Mouse (Mus musculus) CH12.LX (cell line): ENCODE data around the gene Gm16181. TPM values are rescaled to one million over a fixed set of nuclear protein-coding genes. Genes with fewer than 3 reads are reported as not detected.

Experiments
- DNase-seq: peaks from one replicate; pipeline ENCODE4 v3.0.0-alpha.2; 2013; ENCODE audit errors: extremely low read depth
- H3K27ac ChIP-seq: 2 replicates; pipeline ENCODE4 v1.5.1; 2012; ENCODE audit warnings: low read depth, mild to moderate bottlenecking, control low read depth, moderate library complexity; ENCODE audit not compliant: insufficient read depth
- H3K27me3 ChIP-seq: replicated peaks from 2 replicates; pipeline ENCODE3; 2012; ENCODE audit warnings: inconsistent platforms
- H3K36me3 ChIP-seq, 2 experiments: replicated peaks in 1 of 2; 2 replicates each; pipeline versions ENCODE3 to v1.6.1; 2012; ENCODE audit warnings: inconsistent platforms in 1 of 2, low read length in 1 of 2, mild to moderate bottlenecking in 1 of 2, mixed read lengths in 1 of 2, moderate library complexity in 1 of 2; ENCODE audit not compliant: control insufficient read depth in 1 of 2, insufficient read depth in 1 of 2
- H3K4me1 ChIP-seq, 2 experiments: 2 replicates each; pipeline ENCODE4 v1.6.1; 2012; ENCODE audit warnings: inconsistent platforms in 1 of 2, moderate library complexity in 1 of 2; ENCODE audit not compliant: insufficient read depth in 2 of 2, control insufficient read depth in 1 of 2
- H3K4me2 ChIP-seq: 2 replicates; pipeline ENCODE4 v1.6.1; 2012; ENCODE audit warnings: low read depth, mild to moderate bottlenecking, control low read depth; ENCODE audit not compliant: poor library complexity, insufficient read depth, severe bottlenecking
- H3K4me3 ChIP-seq, 3 experiments: fragments of 150-350 bp in 1 of 3; sonication (generic) in 1 of 3; replicated peaks in 1 of 3; 2 replicates each; pipeline versions ENCODE3 to v1.5.1; 2011 to 2012; ENCODE audit warnings: low read depth in 2 of 3, low read length in 2 of 3, mild to moderate bottlenecking in 2 of 3, moderate library complexity in 2 of 3, control low read depth in 1 of 3, improper control_type of control experiment in 1 of 3, inconsistent platforms in 1 of 3, mixed read lengths in 1 of 3; ENCODE audit not compliant: poor library complexity in 1 of 3
- H3K79me2 ChIP-seq: replicated peaks from 2 replicates; pipeline ENCODE4 v1.6.1; 2012; ENCODE audit warnings: mild to moderate bottlenecking, moderate library complexity; ENCODE audit not compliant: control insufficient read depth, poor library complexity, insufficient read depth, severe bottlenecking; ENCODE audit errors: extremely low read depth
- H3K9ac ChIP-seq: 2 replicates; pipeline ENCODE4 v1.6.1; 2012; ENCODE audit warnings: low read depth, mild to moderate bottlenecking, control low read depth, moderate library complexity; ENCODE audit not compliant: insufficient read depth
- H3K9me3 ChIP-seq: replicated peaks from 2 replicates; pipeline ENCODE3; 2012; ENCODE audit warnings: low read length, inconsistent platforms, mixed read lengths
- BHLHE40 ChIP-seq: IDR thresholded peaks from 2 replicates; pipeline ENCODE4 v1.6.1; 2011; ENCODE audit warnings: mild to moderate bottlenecking, low read depth, low read length, improper control_type of control experiment
- CHD1 ChIP-seq: IDR thresholded peaks from 2 replicates; pipeline ENCODE4 v1.6.1; 2012; ENCODE audit warnings: low read depth, low read length, improper control_type of control experiment, inconsistent platforms
- E2F4 ChIP-seq: IDR thresholded peaks from 2 replicates; pipeline ENCODE4 v1.6.1; 2011; ENCODE audit warnings: low read depth, low read length, improper control_type of control experiment; ENCODE audit not compliant: insufficient replicate concordance
- ELF1 ChIP-seq: IDR thresholded peaks from 2 replicates; pipeline ENCODE4 v1.6.1; 2014; ENCODE audit warnings: low read depth, mild to moderate bottlenecking, inconsistent platforms, low read length, improper control_type of control experiment
- EP300 ChIP-seq: IDR thresholded peaks from 2 replicates; pipeline ENCODE4 v1.6.1; 2011; ENCODE audit warnings: low read length, improper control_type of control experiment
- ETS1 ChIP-seq: conservative IDR thresholded peaks from 2 replicates; pipeline ENCODE4 v1.6.1; 2012; ENCODE audit warnings: low read depth, mild to moderate bottlenecking, inconsistent platforms, low read length, improper control_type of control experiment, moderate library complexity
- HCFC1 ChIP-seq: IDR thresholded peaks from 2 replicates; pipeline ENCODE4 v1.6.1; 2012; ENCODE audit warnings: low read depth, mild to moderate bottlenecking, inconsistent platforms, low read length, improper control_type of control experiment
- IRF4 ChIP-seq: IDR thresholded peaks from 2 replicates; pipeline ENCODE4 v1.6.1; 2014; ENCODE audit warnings: low read depth, mild to moderate bottlenecking, inconsistent platforms, low read length, improper control_type of control experiment
- JUN ChIP-seq: IDR thresholded peaks from 2 replicates; pipeline ENCODE4 v1.6.1; 2011; ENCODE audit warnings: low read depth, mild to moderate bottlenecking, low read length, improper control_type of control experiment, moderate library complexity; ENCODE audit not compliant: insufficient read depth
- JUND ChIP-seq: conservative IDR thresholded peaks from 2 replicates; pipeline ENCODE4 v1.6.1; 2011; ENCODE audit warnings: low read depth, low read length, improper control_type of control experiment
- MAX ChIP-seq: IDR thresholded peaks from 2 replicates; pipeline ENCODE4 v1.6.1; 2011; ENCODE audit warnings: low read length, improper control_type of control experiment
- MEF2A ChIP-seq: IDR thresholded peaks from 2 replicates; pipeline ENCODE4 v1.6.1; 2014; ENCODE audit warnings: low read depth, mild to moderate bottlenecking, inconsistent platforms, low read length, improper control_type of control experiment, borderline replicate concordance
- MXI1 ChIP-seq: IDR thresholded peaks from 2 replicates; pipeline ENCODE4 v1.6.1; 2011; ENCODE audit warnings: mild to moderate bottlenecking, low read depth, low read length, improper control_type of control experiment
- MYC ChIP-seq: IDR thresholded peaks from 2 replicates; pipeline ENCODE4 v1.6.1; 2011; ENCODE audit warnings: low read depth, mild to moderate bottlenecking, improper control_type of control experiment, low read length
- NELFE ChIP-seq: IDR thresholded peaks from 2 replicates; pipeline ENCODE4 v1.6.1; 2011; ENCODE audit warnings: low read depth, low read length, improper control_type of control experiment
- NRF1 ChIP-seq: IDR thresholded peaks from 2 replicates; pipeline ENCODE4 v1.6.1; 2014; ENCODE audit warnings: low read depth, mild to moderate bottlenecking, inconsistent platforms, low read length, improper control_type of control experiment, moderate library complexity
- PAX5 ChIP-seq: IDR thresholded peaks from 2 replicates; pipeline ENCODE4 v1.6.1; 2012; ENCODE audit warnings: low read length, inconsistent platforms, mixed read lengths
- POLR2A ChIP-seq: IDR thresholded peaks from 2 replicates; pipeline ENCODE4 v1.6.1; 2011; ENCODE audit warnings: low read depth, mild to moderate bottlenecking, improper control_type of control experiment, low read length
- POLR2AphosphoS2 ChIP-seq: IDR thresholded peaks from 2 replicates; pipeline ENCODE4 v1.6.1; 2011; ENCODE audit warnings: low read depth, low read length, improper control_type of control experiment
- RCOR1 ChIP-seq: conservative IDR thresholded peaks from 2 replicates; pipeline ENCODE4 v1.6.1; 2012; ENCODE audit warnings: low read depth, mild to moderate bottlenecking, inconsistent platforms, low read length, improper control_type of control experiment
- SIN3A ChIP-seq: IDR thresholded peaks from 2 replicates; pipeline ENCODE4 v1.6.1; 2012; ENCODE audit warnings: low read length, improper control_type of control experiment, inconsistent platforms
- TBP ChIP-seq: conservative IDR thresholded peaks from 2 replicates; pipeline ENCODE4 v1.6.1; 2011; ENCODE audit warnings: low read depth, low read length, improper control_type of control experiment
- TCF12 ChIP-seq: IDR thresholded peaks from 2 replicates; pipeline ENCODE4 v1.6.1; 2014; ENCODE audit warnings: low read depth, mild to moderate bottlenecking, inconsistent platforms, low read length, improper control_type of control experiment
- USF1 ChIP-seq: IDR thresholded peaks from 2 replicates; pipeline ENCODE4 v1.6.1; 2014; ENCODE audit warnings: low read depth, mild to moderate bottlenecking, inconsistent platforms, low read length, improper control_type of control experiment
- USF2 ChIP-seq: conservative IDR thresholded peaks from 2 replicates; pipeline ENCODE4 v1.6.1; 2011; ENCODE audit warnings: low read depth, low read length, improper control_type of control experiment
- ZC3H11A ChIP-seq: IDR thresholded peaks from 2 replicates; pipeline ENCODE4 v1.6.1; 2012; ENCODE audit warnings: low read depth, mild to moderate bottlenecking, inconsistent platforms, low read length, improper control_type of control experiment
- ZKSCAN1 ChIP-seq: IDR thresholded peaks from 2 replicates; pipeline ENCODE4 v1.6.1; 2012; ENCODE audit warnings: low read depth, inconsistent platforms, low read length, improper control_type of control experiment, borderline replicate concordance
- ZMIZ1 ChIP-seq: IDR thresholded peaks from 2 replicates; pipeline ENCODE4 v1.6.1; 2012; ENCODE audit warnings: low read depth, mild to moderate bottlenecking, inconsistent platforms, low read length, improper control_type of control experiment
- ZNF384 ChIP-seq: IDR thresholded peaks from 2 replicates; pipeline ENCODE4 v1.6.1; 2012; ENCODE audit warnings: low read depth, low read length, improper control_type of control experiment, inconsistent platforms
- dilution Hi-C: fragments of 300-500 bp; cut with MboI; formaldehyde crosslinking; loops from 2 replicates; pipeline ENCODE4 v1.14.3; 2020; ENCODE audit warnings: low sequenced_read_pairs; ENCODE audit not compliant: extremely low pct_unique_long_range_greater_than_20kb, extremely low pct_ligation_motif_present
- in situ Hi-C: fragments of 300-500 bp; cut with MboI; formaldehyde crosslinking; loops from 3 replicates; pipeline ENCODE4 v1.14.3; 2019; ENCODE audit warnings: low sequenced_read_pairs, low pct_ligation_motif_present, low pct_unique_long_range_greater_than_20kb, mixed read lengths
- polyA plus RNA-seq: library from polyadenylated mRNA; unstranded; fragments of >175 nt; gene quantifications from 2 replicates; pipeline ENCODE4 v1.2.1, GENCODE M21; 2012; ENCODE audit warnings: low read depth; ENCODE audit not compliant: insufficient read length
- total RNA-seq, 2 experiments: library from RNA; depleted of rRNA; stranded (reverse); fragments of 300-350 nt in 1 of 2; fragments of >200 nt in 1 of 2; gene quantifications; 2 replicates each; pipeline ENCODE4 v1.2.3; 2012 to 2014

The Gm16181 gene
- total and polyA plus RNA-seq, 3 experiments: not detected

GRCm38 (mm10) chr17:35174201-35174977 lies 46.2 kb upstream of the Gm16181 start:
- Histone ChIP-seq H3K27me3 (no peaks in the 10 kb centered on the region), H3K4me3 (peak overlapping the region in 1 of 3 experiments; percentile 21), H3K36me3 (no peaks in the 10 kb centered on the region), H3K79me2 (no peaks in the 10 kb centered on the region), H3K4me1 (peaks cover 17 to 53% of the 10 kb centered on the region in 2 experiments), H3K4me2 (peak overlapping the region; percentile 53), H3K27ac (peak overlapping the region; percentile 98), H3K9ac (peak overlapping the region; percentile 46), H3K9me3 (no peaks in the 10 kb centered on the region)
- TF ChIP-seq MAX (no peak), JUND (no peak), USF1 (no peak), ELF1 (peak; percentile 59; the same call in 1 of the 2 replicates), USF2 (no peak), BHLHE40 (peak; percentile 20; the same call in 1 of the 2 replicates), EP300 (peak; percentile 53; the same call in 1 of the 2 replicates), ETS1 (peak; percentile 41; the same call in 1 of the 2 replicates), ZNF384 (peak; percentile 83), E2F4 (no peak), ZMIZ1 (no peak), MYC (0 out of 2 replicates have a peak, but pooled peaks have one; percentile 27), TCF12 (peak; percentile 14; the same call in 1 of the 2 replicates), IRF4 (peak; percentile 41; the same call in 1 of the 2 replicates)
- peak; percentile 61 for DNase-seq
- dilution Hi-C loops: no loop called here
- in situ Hi-C loops: loop anchor here (5.0 kb wide), 1 partner anchor 58 kb away; the partner anchor contains the start of gene Atp6v1g2

GRCm38 (mm10) chr17:35175382-35175781 lies 45.3 kb upstream of the Gm16181 start:
- no peak for DNase-seq
- in situ Hi-C loops: no loop called here
- Histone ChIP-seq H3K4me2 (peak overlapping the region; percentile 3; the same call in 1 of the 2 replicates), H3K9ac (peak overlapping the region; percentile 21; the same call in 1 of the 2 replicates), H3K79me2 (no peaks in the 10 kb centered on the region), H3K36me3 (no peaks in the 10 kb centered on the region), H3K27me3 (no peaks in the 10 kb centered on the region), H3K4me1 (peaks cover 17 to 53% of the 10 kb centered on the region in 2 experiments), H3K9me3 (no peaks in the 10 kb centered on the region), H3K27ac (peak overlapping the region; percentile 96), H3K4me3 (no peak overlapping the region)
- dilution Hi-C loops: no loop called here
- TF ChIP-seq JUN (no peak), ZNF384 (no peak), SIN3A (no peak), ELF1 (no peak), PAX5 (no peak), MXI1 (no peak; the same call in 1 of the 2 replicates), IRF4 (peak; percentile 61; the same call in 1 of the 2 replicates), MAX (no peak), NELFE (no peak), BHLHE40 (peak; percentile 7; the same call in 1 of the 2 replicates), POLR2A (peak; percentile 18; the same call in 1 of the 2 replicates), NRF1 (no peak), POLR2AphosphoS2 (no peak), EP300 (no peak), ETS1 (no peak), TCF12 (peak; percentile 30; the same call in 1 of the 2 replicates), CHD1 (peak; percentile 60; the same call in 1 of the 2 replicates), MEF2A (peak; percentile 58; the same call in 1 of the 2 replicates), RCOR1 (no peak), TBP (no peak), ZKSCAN1 (no peak), ZC3H11A (no peak), HCFC1 (no peak)
